Mouse (Mus musculus): ENCODE results near the gene Tlx1.

- TF ChIP-seq CTCF (IDR thresholded peaks at IDR 0.05; ENCODE audit: borderline replicate concordance, insufficient read depth, low read length), result no peak
- TF ChIP-seq POLR2A (IDR thresholded peaks at IDR 0.05; ENCODE audit: low read depth, low read length), result no peak
These were observed 30.0 kb downstream of the Tlx1 start for GRCm38 (mm10) chr19:45180447-45180846.

All from embryonic fibroblast, embryonic 13.5 days (primary cell).